10 mouse cellular contexts compared by ENCODE assay signal in genomic region chr11:33199906-33200763, GRCm38 (mm10). TPM values are rescaled to one million over a fixed set of nuclear protein-coding genes. Genes with fewer than 3 reads are reported as not detected.
A peak's percentile ranks its signal among the peaks of the same experiment; 100 is the strongest.
DNase-seq lines count a peak whose midpoint lies in the region; ATAC-seq and TF ChIP-seq lines count a peak whose summit lies in the region.
"Had no signal": no experiment of that assay in that cellular context is flagged by ENCODE, and none has a peak within 500 bp of the region (broad histone marks: within the 10 kb centered on the region; RNA-seq: fewer than 3 reads in every experiment).

No protein-coding gene starts in this region.

- peak overlapping the region; percentile 52 for H3K4me3 ChIP-seq in heart, embryonic 10.5 days
- H3K4me3 ChIP-seq in forebrain, postnatal 0 days (ENCODE audit: low read depth, low read length) = no peak overlapping the region
- H3K4me3 ChIP-seq: erythroblast, embryonic 14.5 days had no signal

- no peak for TF ChIP-seq CTCF in forebrain, postnatal 0 days (IDR thresholded peaks at IDR 0.05; ENCODE audit: low read depth)

- no peak overlapping the region for H3K27ac ChIP-seq in heart, embryonic 10.5 days
- H3K27ac ChIP-seq in forebrain, postnatal 0 days (ENCODE audit: low read depth, low read length) = no peak overlapping the region

- H3K9me3 ChIP-seq in heart, embryonic 10.5 days = peaks cover 6% of the 10 kb centered on the region; the same call in 1 of the 2 replicates
- H3K9me3 ChIP-seq in forebrain, postnatal 0 days (ENCODE audit: low read length) = no peaks in the 10 kb centered on the region

- H3K4me2 ChIP-seq in forebrain, postnatal 0 days (ENCODE audit: low read depth) = no peak overlapping the region; the same call in 1 of the 2 replicates

- H3K36me3 ChIP-seq in heart, embryonic 10.5 days = no peaks in the 10 kb centered on the region
- H3K36me3 ChIP-seq in forebrain, postnatal 0 days (ENCODE audit: insufficient read depth) = no peaks in the 10 kb centered on the region

- H3K9ac ChIP-seq in forebrain, postnatal 0 days = no peak overlapping the region

- ATAC-seq in forebrain, postnatal 0 days = no peak
- no peak for ATAC-seq in megakaryocyte progenitor cell, adult 5-6 weeks (replicated peaks; ENCODE audit: poor library complexity)

- DNase-seq in heart, embryonic 10.5 days (ENCODE audit: low spot score) = no peak
- DNase-seq in heart, postnatal 4 days = no peak
- peak; percentile 37 to 56 for DNase-seq in cerebellum, adult 18-20 months
- DNase-seq in forebrain, postnatal 0 days = peak; percentile 54
- DNase-seq in kidney, postnatal 4 days = peak; percentile 51 to 67
- peak; percentile 53 for DNase-seq in retina, embryonic 14.5 days (ENCODE audit: low spot score)
- no peak for DNase-seq in thymus, postnatal 14 days

- WGBS in heart, embryonic 10.5 days = 1% methylated on average over 45 of the region's 45 CpGs
- WGBS in forebrain, postnatal 0 days = 4% methylated on average over 45 of the region's 45 CpGs

- peaks cover 30% of the 10 kb centered on the region for H3K4me1 ChIP-seq in heart, embryonic 10.5 days
- no peaks in the 10 kb centered on the region; the same call in 1 of the 2 replicates for H3K4me1 ChIP-seq in forebrain, postnatal 0 days (ENCODE audit: insufficient read depth)

- peaks cover 100% of the 10 kb centered on the region for H3K27me3 ChIP-seq in heart, embryonic 10.5 days (ENCODE audit: insufficient read depth, poor library complexity, severe bottlenecking)
- peaks cover 74% of the 10 kb centered on the region for H3K27me3 ChIP-seq in forebrain, postnatal 0 days (ENCODE audit: insufficient read depth, low read length)
- H3K27me3 ChIP-seq: CH12.LX had no signal

RNA-seq across cellular contexts. Expression of gene Tlx3, which starts 3.3 kb away (rescaled TPM):
- 0.28 TPM in 1 of 2 replicates, not detected in the other for polyA plus RNA-seq in heart, embryonic 10.5 days (2016; fragmentation: Nextera tagmentation; extraction: Ambion mirVana)
- not detected for total RNA-seq in heart, postnatal 4 days (2021)
- total RNA-seq in forebrain, postnatal 0 days (2014; rRNA removed) = not detected in 2 replicates
- not detected in 2 replicates for polyA plus RNA-seq in forebrain, postnatal 0 days (2015; fragmentation: Nextera tagmentation; extraction: Ambion mirVana)
- not detected in 2 replicates for total RNA-seq in megakaryocyte progenitor cell, adult 5-6 weeks (2015)
- total RNA-seq in megakaryocyte progenitor cell, adult 5-6 weeks (2017) = not detected in 2 replicates
- total RNA-seq: CH12.LX had no signal

RNA-seq across cellular contexts. Expression of gene Npm1, which starts 37.1 kb away (rescaled TPM):
- polyA plus RNA-seq in heart, embryonic 10.5 days (2016; fragmentation: Nextera tagmentation; extraction: Ambion mirVana) = 705 and 1,033 TPM in 2 replicates
- 100 to 1,000 TPM; 272 to 297 TPM for total RNA-seq in heart, postnatal 4 days (2021)
- total RNA-seq in forebrain, postnatal 0 days (2014; rRNA removed) = 452 and 473 TPM in 2 replicates
- polyA plus RNA-seq in forebrain, postnatal 0 days (2015; fragmentation: Nextera tagmentation; extraction: Ambion mirVana) = 400 and 441 TPM in 2 replicates
- 2,919 and 2,971 TPM in 2 replicates for total RNA-seq in megakaryocyte progenitor cell, adult 5-6 weeks (2015)
- 3,382 and 4,168 TPM in 2 replicates for total RNA-seq in megakaryocyte progenitor cell, adult 5-6 weeks (2017)

RNA-seq across cellular contexts. Expression of gene Fgf18, which starts 52.9 kb away (rescaled TPM):
- polyA plus RNA-seq in heart, embryonic 10.5 days (2016; fragmentation: Nextera tagmentation; extraction: Ambion mirVana) = 1.1 and 2.6 TPM in 2 replicates
- total RNA-seq in heart, postnatal 4 days (2021) = 10 to 100 TPM; 11.1 to 14.1 TPM
- total RNA-seq in forebrain, postnatal 0 days (2014; rRNA removed) = 5.9 and 8.1 TPM in 2 replicates
- 3.9 and 5.2 TPM in 2 replicates for polyA plus RNA-seq in forebrain, postnatal 0 days (2015; fragmentation: Nextera tagmentation; extraction: Ambion mirVana)
- not detected in 2 replicates for total RNA-seq in megakaryocyte progenitor cell, adult 5-6 weeks (2015)
- not detected in 2 replicates for total RNA-seq in megakaryocyte progenitor cell, adult 5-6 weeks (2017)
- total RNA-seq: CH12.LX had no signal
- polyA plus RNA-seq: erythroblast, embryonic 14.5 days had no signal

Comparison
In these comparisons a context has a peak if more than half of its experiments do, and no peak if none do; other contexts are left out.
1. DNase-seq: peak in cerebellum, adult 18-20 months (2 of 2), forebrain, postnatal 0 days (single experiment), kidney, postnatal 4 days (2 of 2) and retina, embryonic 14.5 days (single experiment); none in heart, embryonic 10.5 days (single experiment), heart, postnatal 4 days (single experiment) and thymus, postnatal 14 days (single experiment).